Mouse (Mus musculus) liver, adult 2 months (tissue): Measurements from ENCODE around the gene Rplp2.
A peak's percentile ranks its signal among the peaks of the same experiment; 100 is the strongest.

Experiments used
- CTCF ChIP-seq: fragments of 200-500 bp; IDR thresholded peaks from 2 replicates; pipeline ENCODE4 v1.5.1; 2011; ENCODE audit warnings: low read depth, low read length, control low read depth
- POLR2A ChIP-seq: fragments of 200-500 bp; IDR thresholded peaks from 2 replicates; pipeline ENCODE4 v1.6.1; 2011; ENCODE audit warnings: low read length, control low read depth; ENCODE audit not compliant: insufficient read depth; ENCODE audit errors: extremely low read depth

GRCm38 (mm10) chr7:141437178-141438120 lies 9.7 kb upstream of the Rplp2 start, which contains the start of gene Slc25a22:
- TF ChIP-seq CTCF (peak; percentile 82), POLR2A (peak; percentile 69)
